Mouse (Mus musculus) MEL (cell line): Measurements from ENCODE around the gene Spaca7. TPM values are rescaled to one million over a fixed set of nuclear protein-coding genes. Genes with fewer than 3 reads are reported as not detected.
A peak's percentile ranks its signal among the peaks of the same experiment; 100 is the strongest.

Source experiments
- DNase-seq: peaks from one replicate; pipeline ENCODE4 v3.0.0; 2011; ENCODE audit warnings: low read depth, low spot score
- H3K27ac ChIP-seq: 2 replicates; pipeline ENCODE4 v1.5.1; 2012; ENCODE audit warnings: low read depth, mild to moderate bottlenecking, control low read depth, low read length, moderate library complexity; ENCODE audit not compliant: control insufficient read depth
- H3K27me3 ChIP-seq, 2 experiments: fragments of 150-350 bp in 1 of 2; sonication (generic) in 1 of 2; 2 replicates each; pipeline ENCODE4 v1.6.1; 2012; ENCODE audit warnings: low read length in 2 of 2, mild to moderate bottlenecking in 2 of 2, improper control_type of control experiment in 1 of 2, moderate library complexity in 1 of 2; ENCODE audit not compliant: insufficient read depth in 2 of 2, control insufficient read depth in 1 of 2
- H3K36me3 ChIP-seq, 2 experiments: 2 replicates each; pipeline ENCODE4 v1.6.1; 2012 to 2014; ENCODE audit warnings: low read length in 2 of 2, improper control_type of control experiment in 1 of 2, inconsistent platforms in 1 of 2, mild to moderate bottlenecking in 1 of 2; ENCODE audit not compliant: insufficient read depth in 2 of 2, control insufficient read depth in 1 of 2
- H3K4me1 ChIP-seq, 2 experiments: fragments of 150-350 bp in 1 of 2; sonication (generic) in 1 of 2; 2 replicates each; pipeline ENCODE4 v1.6.1; 2012; ENCODE audit warnings: low read length in 2 of 2, improper control_type of control experiment in 1 of 2, mild to moderate bottlenecking in 1 of 2; ENCODE audit not compliant: insufficient read depth in 2 of 2, control insufficient read depth in 1 of 2
- H3K4me3 ChIP-seq, 2 experiments: fragments of 150-350 bp in 1 of 2; sonication (generic) in 1 of 2; 2 replicates each; pipeline ENCODE4 v1.5.1; 2012; ENCODE audit warnings: low read depth in 2 of 2, low read length in 2 of 2, mild to moderate bottlenecking in 2 of 2, moderate library complexity in 2 of 2, control low read depth in 1 of 2, improper control_type of control experiment in 1 of 2; ENCODE audit not compliant: control insufficient read depth in 1 of 2, insufficient read depth in 1 of 2
- H3K79me2 ChIP-seq: 2 replicates; pipeline ENCODE4 v1.6.1; 2012; ENCODE audit warnings: mild to moderate bottlenecking, low read length, moderate library complexity; ENCODE audit not compliant: control insufficient read depth, poor library complexity, insufficient read depth
- H3K9ac ChIP-seq: 2 replicates; pipeline ENCODE4 v1.6.1; 2012; ENCODE audit warnings: low read depth, mild to moderate bottlenecking, control low read depth, low read length, moderate library complexity; ENCODE audit not compliant: control insufficient read depth, poor library complexity, severe bottlenecking
- H3K9me3 ChIP-seq: fragments of 150-350 bp; sonication (generic); replicated peaks from 2 replicates; pipeline ENCODE4 v1.6.1; 2012; ENCODE audit warnings: mild to moderate bottlenecking, low read length, improper control_type of control experiment, moderate library complexity; ENCODE audit not compliant: insufficient read depth
- BHLHE40 ChIP-seq: IDR thresholded peaks from 2 replicates; pipeline ENCODE4 v1.6.1; 2012; ENCODE audit warnings: low read depth, mild to moderate bottlenecking, inconsistent platforms, low read length, improper control_type of control experiment, borderline replicate concordance
- CHD1 ChIP-seq: IDR thresholded peaks from 2 replicates; pipeline ENCODE4 v1.6.1; 2012; ENCODE audit warnings: low read depth, mild to moderate bottlenecking, inconsistent platforms, low read length, improper control_type of control experiment
- CTCF ChIP-seq, 3 experiments: IDR thresholded peaks in 2 of 3; conservative IDR thresholded peaks in 1 of 3; 2 replicates each; pipeline ENCODE4 v1.5.1; 2011 to 2012; ENCODE audit warnings: low read length in 3 of 3, low read depth in 2 of 3, mild to moderate bottlenecking in 2 of 3, improper control_type of control experiment in 1 of 3, inconsistent platforms in 1 of 3, mixed read lengths in 1 of 3, moderate library complexity in 1 of 3; ENCODE audit not compliant: control insufficient read depth in 1 of 3, insufficient read depth in 1 of 3, poor library complexity in 1 of 3, severe bottlenecking in 1 of 3
- ELF1 ChIP-seq: IDR thresholded peaks from 2 replicates; pipeline ENCODE4 v1.6.1; 2014; ENCODE audit warnings: low read depth, mild to moderate bottlenecking, inconsistent platforms, low read length, improper control_type of control experiment, moderate library complexity
- ETS1 ChIP-seq: IDR thresholded peaks from 2 replicates; pipeline ENCODE4 v1.6.1; 2012; ENCODE audit warnings: low read depth, mild to moderate bottlenecking, inconsistent platforms, low read length, improper control_type of control experiment, moderate library complexity
- HCFC1 ChIP-seq: IDR thresholded peaks from 2 replicates; pipeline ENCODE4 v1.6.1; 2012; ENCODE audit warnings: low read depth, mild to moderate bottlenecking, inconsistent platforms, low read length, improper control_type of control experiment, moderate library complexity
- KAT2A ChIP-seq: conservative IDR thresholded peaks from 2 replicates; pipeline ENCODE4 v1.6.1; 2012; ENCODE audit warnings: low read depth, low read length, improper control_type of control experiment, inconsistent platforms
- MAFK ChIP-seq: IDR thresholded peaks from 2 replicates; pipeline ENCODE4 v1.6.1; 2011; ENCODE audit warnings: low read depth, mild to moderate bottlenecking, low read length, improper control_type of control experiment, borderline replicate concordance
- MAX ChIP-seq: IDR thresholded peaks from 2 replicates; pipeline ENCODE4 v1.6.1; 2011; ENCODE audit warnings: low read length, improper control_type of control experiment
- MEF2A ChIP-seq: IDR thresholded peaks from 2 replicates; pipeline ENCODE4 v1.6.1; 2014; ENCODE audit warnings: low read depth, mild to moderate bottlenecking, inconsistent platforms, low read length, improper control_type of control experiment; ENCODE audit not compliant: poor library complexity, insufficient replicate concordance, severe bottlenecking; ENCODE audit errors: extremely low read depth
- MYB ChIP-seq: IDR thresholded peaks from 2 replicates; pipeline ENCODE4 v1.6.1; 2011; ENCODE audit warnings: mild to moderate bottlenecking, low read depth, low read length, improper control_type of control experiment
- MYC ChIP-seq: IDR thresholded peaks from 2 replicates; pipeline ENCODE4 v1.6.1; 2011; ENCODE audit warnings: low read depth, mild to moderate bottlenecking, low read length, improper control_type of control experiment, moderate library complexity
- NRF1 ChIP-seq: IDR thresholded peaks from 2 replicates; pipeline ENCODE4 v1.6.1; 2014; ENCODE audit warnings: low read depth, mild to moderate bottlenecking, inconsistent platforms, low read length, improper control_type of control experiment, moderate library complexity; ENCODE audit not compliant: poor library complexity, insufficient read depth, severe bottlenecking
- POLR2A ChIP-seq, 2 experiments: IDR thresholded peaks; 2 replicates each; pipeline ENCODE4 v1.6.1; 2011 to 2012; ENCODE audit warnings: low read length in 2 of 2, mild to moderate bottlenecking in 2 of 2, control low read depth in 1 of 2, improper control_type of control experiment in 1 of 2, low read depth in 1 of 2, moderate library complexity in 1 of 2; ENCODE audit not compliant: control insufficient read depth in 1 of 2, insufficient read depth in 1 of 2, poor library complexity in 1 of 2
- POLR2AphosphoS2 ChIP-seq: IDR thresholded peaks from 2 replicates; pipeline ENCODE4 v1.6.1; 2011; ENCODE audit warnings: low read length, improper control_type of control experiment
- RAD21 ChIP-seq: IDR thresholded peaks from 2 replicates; pipeline ENCODE4 v1.6.1; 2011; ENCODE audit warnings: mild to moderate bottlenecking, low read depth, low read length, improper control_type of control experiment
- TBP ChIP-seq: IDR thresholded peaks from 2 replicates; pipeline ENCODE4 v1.8.0; 2011; ENCODE audit warnings: low read depth, low read length, improper control_type of control experiment
- UBTF ChIP-seq: IDR thresholded peaks from 2 replicates; pipeline ENCODE4 v1.6.1; 2012; ENCODE audit warnings: low read depth, mild to moderate bottlenecking, inconsistent platforms, low read length, improper control_type of control experiment, moderate library complexity, borderline replicate concordance; ENCODE audit not compliant: insufficient read depth
- USF1 ChIP-seq: IDR thresholded peaks from 2 replicates; pipeline ENCODE4 v1.6.1; 2014; ENCODE audit warnings: low read depth, mild to moderate bottlenecking, inconsistent platforms, low read length, improper control_type of control experiment, moderate library complexity
- ZC3H11A ChIP-seq: IDR thresholded peaks from 2 replicates; pipeline ENCODE4 v1.6.1; 2012; ENCODE audit warnings: low read depth, mild to moderate bottlenecking, inconsistent platforms, low read length, improper control_type of control experiment
- ZNF384 ChIP-seq: IDR thresholded peaks from 2 replicates; pipeline ENCODE4 v1.6.1; 2012; ENCODE audit warnings: low read depth, mild to moderate bottlenecking, inconsistent platforms, low read length, improper control_type of control experiment
- polyA plus RNA-seq, 2 experiments: library from polyadenylated mRNA; stranded (reverse) in 1 of 2; unstranded in 1 of 2; fragments of >175 nt in 1 of 2; fragments of >200 nt in 1 of 2; gene quantifications; 2 replicates each; pipeline versions ENCODE4 v1.2.1 to v1.2.4; 2012; ENCODE audit warnings: low replicate concordance in 2 of 2, low read depth in 1 of 2; ENCODE audit not compliant: insufficient read length in 2 of 2, insufficient read depth in 1 of 2, missing spikeins in 1 of 2
- total RNA-seq: library from RNA; depleted of rRNA; stranded (reverse); fragments of 300-350 nt; gene quantifications from 2 replicates; pipeline ENCODE4 v1.2.3, GENCODE M21; 2012

The Spaca7 gene
- total and polyA plus RNA-seq, 3 experiments: not detected

DNA sequence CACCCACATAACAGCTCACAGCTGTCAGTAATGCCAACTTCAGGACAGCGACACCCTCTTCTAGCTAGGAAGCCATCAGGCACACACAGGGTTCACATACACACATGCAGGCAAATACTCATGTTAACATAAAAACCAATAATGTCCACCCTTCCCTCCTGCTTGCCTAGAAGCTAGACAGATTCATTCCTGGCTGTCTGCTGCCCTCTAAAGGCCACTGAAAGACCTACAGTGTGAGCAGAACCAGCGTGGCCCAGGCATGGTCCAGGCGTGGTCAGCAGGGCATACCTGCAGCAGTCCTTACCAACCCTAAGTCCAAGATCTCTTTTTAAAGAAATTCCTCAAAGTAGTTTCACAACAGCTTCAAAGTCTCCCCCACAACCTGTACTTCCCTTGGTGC, 56.2 kb downstream of the Spaca7 start:
- H3K79me2 ChIP-seq: no peaks in the 10 kb centered on the region
- no peaks in the 10 kb centered on the region for H3K9me3 ChIP-seq
- H3K27ac ChIP-seq: no peak overlapping the region
- no peak overlapping the region for H3K4me3 ChIP-seq
- DNase-seq: peak; percentile 46
- no peak for TF ChIP-seq USF1
- TF ChIP-seq NRF1: no peak
- TF ChIP-seq UBTF: no peak
- TF ChIP-seq POLR2A (IDR thresholded peaks at IDR 0.05; ENCODE audit: control insufficient read depth in 1 of 2, insufficient read depth in 1 of 2, low read depth in 1 of 2, low read length in 2 of 2, poor library complexity in 1 of 2): no peak
- TF ChIP-seq MEF2A: no peak
- TF ChIP-seq TBP: no peak
- no peak for TF ChIP-seq MYB
- no peak for TF ChIP-seq POLR2AphosphoS2
- TF ChIP-seq RAD21: peak; percentile 14
- TF ChIP-seq CTCF (IDR thresholded peaks at IDR 0.05 in 2 of 3, conservative IDR thresholded peaks at IDR 0.05 in 1 of 3; ENCODE audit: control insufficient read depth in 1 of 3, insufficient read depth in 1 of 3, low read depth in 2 of 3, low read length in 3 of 3, poor library complexity in 1 of 3, severe bottlenecking in 1 of 3): peak; percentile 62 to 72 (median 63)
- H3K9ac ChIP-seq: no peak overlapping the region
- H3K36me3 ChIP-seq: peaks cover 0 to 3% of the 10 kb centered on the region in 2 experiments; a peak in 1 of 4 replicates
- H3K27me3 ChIP-seq: no peaks in the 10 kb centered on the region
- H3K4me1 ChIP-seq: no peaks in the 10 kb centered on the region

DNA sequence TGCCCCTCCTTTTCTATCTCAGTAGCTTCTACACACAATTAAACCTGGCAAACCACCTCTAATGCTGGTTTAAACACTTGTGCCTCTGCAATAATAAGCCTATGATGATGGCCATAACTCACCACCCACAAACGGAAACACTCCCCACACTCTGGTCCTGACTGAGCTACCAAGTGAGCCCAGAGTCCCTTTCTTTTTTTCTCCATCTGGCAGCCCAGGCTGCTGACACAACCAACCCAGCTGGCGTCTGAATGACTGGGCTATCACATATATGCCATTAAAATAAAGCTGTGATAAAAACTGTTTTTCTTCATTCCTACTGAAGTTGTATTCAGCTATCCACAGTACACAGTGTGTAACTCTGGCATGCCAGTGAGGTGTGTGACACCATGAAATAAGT, 62.5 kb downstream of the Spaca7 start:
- Histone ChIP-seq H3K27me3 (no peaks in the 10 kb centered on the region), H3K36me3 (peaks cover 0 to 2% of the 10 kb centered on the region in 2 experiments; a peak in 2 of 4 replicates), H3K9ac (no peak overlapping the region), H3K79me2 (no peaks in the 10 kb centered on the region), H3K9me3 (no peaks in the 10 kb centered on the region), H3K27ac (no peak overlapping the region), H3K4me1 (no peaks in the 10 kb centered on the region), H3K4me3 (no peak overlapping the region)
- TF ChIP-seq UBTF: no peak
- no peak for TF ChIP-seq ZC3H11A
- no peak for TF ChIP-seq MYC
- no peak for TF ChIP-seq HCFC1
- TF ChIP-seq KAT2A: no peak
- no peak for TF ChIP-seq TBP
- TF ChIP-seq CHD1: no peak
- TF ChIP-seq MAX: no peak
- no peak for TF ChIP-seq MAFK
- no peak for TF ChIP-seq ETS1
- TF ChIP-seq ELF1: no peak
- TF ChIP-seq BHLHE40: no peak
- no peak for TF ChIP-seq CTCF (IDR thresholded peaks at IDR 0.05 in 2 of 3, conservative IDR thresholded peaks at IDR 0.05 in 1 of 3; ENCODE audit: control insufficient read depth in 1 of 3, insufficient read depth in 1 of 3, low read depth in 2 of 3, low read length in 3 of 3, poor library complexity in 1 of 3, severe bottlenecking in 1 of 3)
- TF ChIP-seq ZNF384: no peak
- no peak for DNase-seq
